Comparison of ENCODE assay signal across 20 mouse cellular contexts in the genomic region with DNA sequence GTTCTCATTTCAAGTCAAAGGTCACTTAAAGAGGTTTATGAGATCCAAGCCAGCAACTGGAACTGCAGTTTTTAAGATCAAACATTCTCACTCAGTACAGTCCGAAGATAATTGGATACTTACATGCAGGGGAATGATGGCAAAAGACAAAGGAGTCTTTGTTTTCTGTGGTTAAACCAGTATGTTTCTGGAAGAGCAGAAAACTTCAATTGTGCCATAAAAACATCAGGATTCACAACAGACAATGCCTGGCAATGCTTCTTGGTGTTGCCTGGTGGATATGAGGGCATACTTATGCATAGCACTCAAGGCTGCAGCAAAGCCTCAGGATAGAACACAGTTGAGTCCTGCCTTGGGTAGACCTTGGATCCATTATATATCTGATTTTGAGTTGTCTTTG.
DNase-seq lines count a peak whose midpoint lies in the region; ATAC-seq and TF ChIP-seq lines count a peak whose summit lies in the region.
"Had no signal": no experiment of that assay in that cellular context is flagged by ENCODE, and none has a peak within 500 bp of the region (broad histone marks: within the 10 kb centered on the region; RNA-seq: fewer than 3 reads in every experiment).

No protein-coding gene starts in this region.

- no peak for ATAC-seq in embryonic facial prominence, embryonic 14.5 days (ENCODE audit: low read depth)
- ATAC-seq in intestine, embryonic 14.5 days (replicated peaks; ENCODE audit: low FRiP score, low TSS enrichment, low read depth): no peak
- no peak for ATAC-seq in intestine, postnatal 0 days
- no peak for ATAC-seq in hindbrain, postnatal 0 days
- ATAC-seq: forebrain, embryonic 16.5 days had no signal

- DNase-seq in embryonic facial prominence, embryonic 14.5 days (ENCODE audit: low spot score): peak; percentile 35
- DNase-seq in embryonic facial prominence, embryonic 10.5 days (ENCODE audit: low spot score): no peak
- peak; percentile 47 for DNase-seq in intestine, embryonic 14.5 days (ENCODE audit: low spot score)
- DNase-seq in Muller cell, postnatal 12 days (ENCODE audit: inconsistent ontology term): peak; percentile 83
- DNase-seq in gonadal fat pad, adult 2 months (ENCODE audit: low read depth): peak; percentile 37
- no peak for DNase-seq in hindbrain, postnatal 0 days (ENCODE audit: low spot score)
- DNase-seq: adrenal gland, adult 8-10 months; cerebellum, adult 11-12 months; cerebellum, adult 9-10 months; cerebellum, postnatal 25 days; gastrocnemius, adult 2 months; gastrocnemius, postnatal 36 days; kidney, adult 11 months; kidney, adult 9 months had no signal

- H3K36me3 ChIP-seq in embryonic facial prominence, embryonic 14.5 days (ENCODE audit: control insufficient read depth, insufficient read depth, low read length): no peaks in the 10 kb centered on the region
- H3K36me3 ChIP-seq in embryonic facial prominence, embryonic 10.5 days (replicated peaks): no peaks in the 10 kb centered on the region
- H3K36me3 ChIP-seq in intestine, embryonic 14.5 days (ENCODE audit: control insufficient read depth, insufficient read depth, low read length): no peaks in the 10 kb centered on the region
- no peaks in the 10 kb centered on the region for H3K36me3 ChIP-seq in intestine, postnatal 0 days (ENCODE audit: control insufficient read depth, insufficient read depth)
- H3K36me3 ChIP-seq in hindbrain, postnatal 0 days (ENCODE audit: insufficient read depth, low read length): no peaks in the 10 kb centered on the region
- H3K36me3 ChIP-seq: embryonic facial prominence, embryonic 12.5 days; heart, embryonic 12.5 days; hindbrain, embryonic 10.5 days had no signal

- no peak overlapping the region for H3K9ac ChIP-seq in embryonic facial prominence, embryonic 14.5 days (ENCODE audit: low read depth, low read length)
- H3K9ac ChIP-seq in intestine, embryonic 14.5 days (ENCODE audit: low read length): no peak overlapping the region
- no peak overlapping the region for H3K9ac ChIP-seq in intestine, postnatal 0 days (ENCODE audit: low read depth, low read length)
- no peak overlapping the region for H3K9ac ChIP-seq in hindbrain, postnatal 0 days (replicated peaks; ENCODE audit: low read length)
- H3K9ac ChIP-seq: embryonic facial prominence, embryonic 12.5 days; heart, embryonic 12.5 days; hindbrain, embryonic 14.5 days had no signal

- H3K4me3 ChIP-seq in embryonic facial prominence, embryonic 14.5 days (ENCODE audit: low read depth, low read length): no peak overlapping the region
- H3K4me3 ChIP-seq in embryonic facial prominence, embryonic 10.5 days: no peak overlapping the region
- H3K4me3 ChIP-seq in intestine, embryonic 14.5 days (ENCODE audit: low read depth, low read length): no peak overlapping the region
- no peak overlapping the region for H3K4me3 ChIP-seq in intestine, postnatal 0 days (ENCODE audit: low read depth, low read length)
- H3K4me3 ChIP-seq in hindbrain, postnatal 0 days (ENCODE audit: low read length): no peak overlapping the region
- H3K4me3 ChIP-seq: embryonic facial prominence, embryonic 12.5 days; gastrocnemius, adult 2 months; heart, embryonic 12.5 days; hindbrain, embryonic 10.5 days had no signal

- WGBS in embryonic facial prominence, embryonic 14.5 days: 25% methylated on average over 1 of the region's 1 CpGs
- 47% methylated on average over 1 of the region's 1 CpGs for WGBS in embryonic facial prominence, embryonic 10.5 days
- 55% methylated on average over 1 of the region's 1 CpGs for WGBS in intestine, embryonic 14.5 days
- WGBS in intestine, postnatal 0 days: 40% methylated on average over 1 of the region's 1 CpGs
- 56% methylated on average over 1 of the region's 1 CpGs for WGBS in hindbrain, postnatal 0 days

- H3K4me1 ChIP-seq in embryonic facial prominence, embryonic 14.5 days (ENCODE audit: control insufficient read depth, insufficient read depth, low read length): peaks cover 24% of the 10 kb centered on the region
- H3K4me1 ChIP-seq in embryonic facial prominence, embryonic 10.5 days: peaks cover 26% of the 10 kb centered on the region
- H3K4me1 ChIP-seq in intestine, embryonic 14.5 days (replicated peaks; ENCODE audit: control insufficient read depth, insufficient read depth, low read length): peaks cover 24% of the 10 kb centered on the region
- no peaks in the 10 kb centered on the region for H3K4me1 ChIP-seq in intestine, postnatal 0 days (replicated peaks; ENCODE audit: control insufficient read depth, insufficient read depth, low read length)
- H3K4me1 ChIP-seq in hindbrain, postnatal 0 days (ENCODE audit: insufficient read depth, low read length): no peaks in the 10 kb centered on the region

- no peak for TF ChIP-seq CTCF in intestine, postnatal 0 days (IDR thresholded peaks at IDR 0.05; ENCODE audit: low read depth)
- no peak for TF ChIP-seq CTCF in hindbrain, postnatal 0 days (IDR thresholded peaks at IDR 0.05; ENCODE audit: low read depth)

- no peak overlapping the region for H3K4me2 ChIP-seq in embryonic facial prominence, embryonic 14.5 days (ENCODE audit: low read depth, low read length)
- no peak overlapping the region for H3K4me2 ChIP-seq in intestine, embryonic 14.5 days (ENCODE audit: low read length)
- H3K4me2 ChIP-seq in intestine, postnatal 0 days (replicated peaks; ENCODE audit: low read depth): no peak overlapping the region
- no peak overlapping the region for H3K4me2 ChIP-seq in hindbrain, postnatal 0 days (ENCODE audit: low read depth, low read length)
- H3K4me2 ChIP-seq: embryonic facial prominence, embryonic 12.5 days; heart, embryonic 12.5 days; hindbrain, embryonic 14.5 days had no signal

- H3K27me3 ChIP-seq in embryonic facial prominence, embryonic 14.5 days (replicated peaks; ENCODE audit: control insufficient read depth, insufficient read depth, low read length): no peaks in the 10 kb centered on the region
- no peaks in the 10 kb centered on the region for H3K27me3 ChIP-seq in embryonic facial prominence, embryonic 10.5 days (replicated peaks; ENCODE audit: low read depth, poor library complexity, severe bottlenecking)
- no peaks in the 10 kb centered on the region for H3K27me3 ChIP-seq in intestine, embryonic 14.5 days (replicated peaks; ENCODE audit: control insufficient read depth, insufficient read depth, low read length)
- H3K27me3 ChIP-seq in intestine, postnatal 0 days (replicated peaks; ENCODE audit: control insufficient read depth, insufficient read depth, low read length): no peaks in the 10 kb centered on the region
- H3K27me3 ChIP-seq in hindbrain, postnatal 0 days (ENCODE audit: insufficient read depth, low read length): no peaks in the 10 kb centered on the region
- H3K27me3 ChIP-seq: embryonic facial prominence, embryonic 12.5 days; heart, embryonic 12.5 days had no signal

- H3K9me3 ChIP-seq in embryonic facial prominence, embryonic 14.5 days (ENCODE audit: control insufficient read depth, low read length): no peaks in the 10 kb centered on the region
- no peaks in the 10 kb centered on the region for H3K9me3 ChIP-seq in embryonic facial prominence, embryonic 10.5 days
- H3K9me3 ChIP-seq in intestine, embryonic 14.5 days (ENCODE audit: control insufficient read depth, low read length): no peaks in the 10 kb centered on the region
- no peaks in the 10 kb centered on the region for H3K9me3 ChIP-seq in intestine, postnatal 0 days (ENCODE audit: control insufficient read depth)
- H3K9me3 ChIP-seq in hindbrain, postnatal 0 days (ENCODE audit: low read length): no peaks in the 10 kb centered on the region
- H3K9me3 ChIP-seq: embryonic facial prominence, embryonic 12.5 days; heart, embryonic 12.5 days; hindbrain, embryonic 10.5 days had no signal

- no peak overlapping the region for H3K27ac ChIP-seq in embryonic facial prominence, embryonic 14.5 days (replicated peaks; ENCODE audit: low read depth, low read length)
- no peak overlapping the region for H3K27ac ChIP-seq in embryonic facial prominence, embryonic 10.5 days (replicated peaks)
- no peak overlapping the region for H3K27ac ChIP-seq in intestine, embryonic 14.5 days (ENCODE audit: low read depth)
- H3K27ac ChIP-seq in intestine, postnatal 0 days (ENCODE audit: low read depth, low read length): no peak overlapping the region
- H3K27ac ChIP-seq in hindbrain, postnatal 0 days: no peak overlapping the region
- H3K27ac ChIP-seq: embryonic facial prominence, embryonic 12.5 days; gastrocnemius, adult 2 months; hindbrain, embryonic 10.5 days; hindbrain, embryonic 14.5 days had no signal

Comparison
In these comparisons a context has a peak if more than half of its experiments do, and no peak if none do; other contexts are left out.
1. DNase-seq: peak in embryonic facial prominence, embryonic 14.5 days (single experiment), intestine, embryonic 14.5 days (single experiment), Muller cell, postnatal 12 days (single experiment) and gonadal fat pad, adult 2 months (single experiment); none in embryonic facial prominence, embryonic 10.5 days (single experiment) and hindbrain, postnatal 0 days (single experiment).